Mouse (Mus musculus) gastrocnemius, postnatal 10 days (tissue): Measurements from ENCODE around the gene Zbtb38. TPM values are rescaled to one million over a fixed set of nuclear protein-coding genes. Genes with fewer than 3 reads are reported as not detected.

ENCODE experiments used
- DNase-seq: peaks from one replicate; pipeline ENCODE4 v3.0.0; 2021; ENCODE audit warnings: mixed read lengths
- total RNA-seq, 2 experiments: library from RNA; stranded (reverse); gene quantifications; 2 replicates each; pipeline ENCODE4 v1.2.3; 2021

Gene Zbtb38
- total RNA-seq, 2 experiments from 2014 or later: 13.8 to 17.9 TPM

DNA sequence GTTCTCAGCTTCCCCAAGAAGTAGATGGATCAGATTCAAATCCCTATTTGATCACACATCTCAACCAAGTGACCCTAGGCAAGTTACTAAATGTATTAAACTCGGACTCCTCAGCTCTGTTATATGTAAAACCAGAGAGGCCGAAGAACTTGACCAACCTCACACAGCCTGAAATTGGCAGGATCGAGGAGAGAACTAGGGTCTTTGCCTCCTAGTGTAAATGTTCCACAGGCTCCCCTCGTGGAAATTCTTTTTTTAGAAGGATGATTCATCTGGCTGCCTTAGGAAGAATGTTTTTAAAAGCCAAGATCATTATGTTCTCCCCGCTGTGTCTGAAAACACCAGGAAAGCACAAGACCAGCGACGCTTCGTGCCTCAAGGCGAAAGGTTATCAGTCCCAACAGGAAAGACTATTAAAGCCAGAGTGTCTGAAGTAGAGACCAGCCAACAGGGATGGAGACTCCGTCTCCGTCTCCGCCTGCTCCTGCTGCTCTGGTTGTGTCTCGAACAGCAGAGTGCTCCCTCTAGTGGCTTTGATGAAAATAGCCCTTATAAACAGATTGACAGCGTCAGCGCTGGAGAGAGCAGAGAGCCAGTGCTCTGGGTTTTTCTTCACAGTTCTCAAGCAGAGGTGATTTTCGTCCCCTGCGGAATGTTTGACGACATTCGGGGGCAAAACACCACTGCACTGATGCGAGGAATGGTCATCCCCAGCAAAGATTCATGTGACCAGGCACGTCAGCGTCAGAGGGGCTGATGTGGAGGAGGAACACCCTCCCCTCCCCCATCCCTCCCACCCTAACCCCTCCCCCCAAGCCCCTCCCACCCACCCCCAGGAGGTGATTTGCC lies 6.3 kb upstream of the Zbtb38 start:
- DNase-seq: peak; percentile 28

DNA sequence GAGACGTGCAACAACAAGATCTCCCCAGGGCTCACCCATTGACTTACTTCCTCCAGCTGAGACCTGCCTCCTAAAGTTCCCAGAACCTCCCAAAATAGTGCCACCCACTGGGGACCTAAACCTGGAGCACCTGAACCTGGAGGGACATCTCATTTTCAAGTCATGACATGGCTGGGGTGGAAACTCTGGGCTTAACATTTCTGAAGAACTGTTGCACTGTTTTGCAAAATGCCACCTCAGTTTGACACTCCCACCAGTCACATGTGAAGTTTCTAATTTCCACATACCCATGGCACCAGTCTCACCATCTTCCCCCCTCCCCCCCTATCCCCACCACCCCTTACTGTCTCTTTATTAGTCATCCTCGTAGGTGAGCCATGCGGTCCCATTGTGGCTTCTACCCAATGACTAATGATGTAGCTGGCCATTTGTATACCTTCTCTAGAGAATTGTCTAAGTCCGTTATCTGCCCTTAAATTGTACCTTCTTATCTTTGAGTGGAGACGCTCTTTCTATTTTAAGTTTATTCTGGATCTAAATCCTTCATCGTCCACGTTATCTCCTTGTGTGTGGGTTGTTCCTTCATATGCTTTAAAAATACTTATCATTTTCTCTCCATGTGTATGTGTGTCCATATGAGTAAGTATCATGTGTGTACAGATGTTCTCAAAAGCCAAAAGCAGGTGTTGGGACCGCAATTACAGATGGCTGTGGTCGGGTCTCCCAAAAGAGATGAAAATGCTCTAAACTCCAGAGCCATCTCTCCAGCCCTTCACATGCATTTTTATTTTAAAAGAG lies 4.2 kb upstream of the Zbtb38 start:
- DNase-seq: no peak

DNA sequence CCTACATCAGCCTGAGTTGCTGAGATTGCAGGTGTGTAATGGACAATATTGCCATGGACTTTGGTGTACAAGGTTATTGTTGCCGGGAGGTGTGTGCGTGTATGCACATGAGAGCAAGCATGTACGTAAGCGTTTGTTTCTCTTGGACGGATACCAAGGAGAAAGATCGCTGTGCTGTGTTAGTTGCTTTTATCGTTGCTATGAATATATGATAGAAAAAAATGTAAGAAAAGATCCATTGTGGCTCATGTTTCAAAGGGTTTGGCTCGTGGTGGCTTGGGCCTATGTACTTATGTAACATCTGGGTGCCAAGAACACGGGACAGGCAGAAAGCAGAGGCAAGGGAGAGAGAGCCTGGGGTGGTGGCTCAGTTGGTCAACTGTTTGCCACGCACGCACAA lies 3.1 kb upstream of the Zbtb38 start:
- DNase-seq: no peak

DNA sequence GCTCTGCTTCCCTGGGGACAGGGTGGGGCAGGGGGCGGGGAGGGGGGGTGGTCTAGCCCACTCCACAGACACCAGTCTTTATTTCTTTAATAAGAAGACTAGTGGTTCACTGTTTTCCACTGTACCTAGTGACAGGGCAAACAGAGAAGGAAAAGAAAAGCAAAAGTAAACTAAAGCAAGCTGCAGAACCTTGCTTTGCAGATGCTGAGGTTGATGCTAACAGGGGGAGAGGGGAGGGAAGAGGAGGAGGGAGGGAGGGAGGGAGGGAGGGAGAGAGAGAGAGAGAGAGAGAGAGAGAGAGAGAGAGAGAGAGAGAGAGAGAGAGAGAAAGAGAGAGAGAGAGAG lies 2.0 kb upstream of the Zbtb38 start:
- no peak for DNase-seq

DNA sequence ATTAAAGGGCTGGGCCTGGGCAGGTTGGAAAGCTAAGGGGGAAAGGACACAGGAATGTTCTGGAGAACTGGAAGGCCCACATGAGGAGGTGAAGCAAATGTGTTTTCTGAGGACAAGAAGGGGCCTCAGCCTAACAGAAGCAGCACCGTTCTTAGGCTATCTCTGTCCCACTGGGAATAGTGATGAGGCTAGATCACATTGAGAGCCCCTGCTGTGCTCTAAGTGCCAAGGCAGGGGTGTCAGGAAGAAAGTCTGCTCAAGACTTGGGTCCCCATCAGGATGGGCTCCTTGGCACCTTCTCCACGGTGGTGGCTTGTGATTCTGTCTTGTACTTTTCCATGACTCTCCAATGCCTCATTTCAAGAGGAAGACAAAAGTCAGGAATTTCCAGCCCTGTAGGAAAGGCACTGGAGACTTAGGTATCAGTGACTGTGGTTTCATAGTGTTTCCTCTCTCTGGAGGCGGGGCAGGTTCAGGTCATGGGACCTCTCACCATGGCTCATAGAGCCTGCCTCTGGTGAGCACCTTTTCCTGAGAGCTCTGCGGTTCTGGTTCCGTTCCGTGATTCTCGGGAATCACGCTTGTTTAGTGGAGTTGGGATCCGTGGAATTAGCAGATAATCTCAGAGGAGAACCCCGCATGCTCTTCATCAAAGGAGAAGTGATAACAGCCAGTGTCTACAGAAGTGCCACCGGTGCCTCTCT lies 1.4 kb upstream of the Zbtb38 start:
- DNase-seq: no peak

DNA sequence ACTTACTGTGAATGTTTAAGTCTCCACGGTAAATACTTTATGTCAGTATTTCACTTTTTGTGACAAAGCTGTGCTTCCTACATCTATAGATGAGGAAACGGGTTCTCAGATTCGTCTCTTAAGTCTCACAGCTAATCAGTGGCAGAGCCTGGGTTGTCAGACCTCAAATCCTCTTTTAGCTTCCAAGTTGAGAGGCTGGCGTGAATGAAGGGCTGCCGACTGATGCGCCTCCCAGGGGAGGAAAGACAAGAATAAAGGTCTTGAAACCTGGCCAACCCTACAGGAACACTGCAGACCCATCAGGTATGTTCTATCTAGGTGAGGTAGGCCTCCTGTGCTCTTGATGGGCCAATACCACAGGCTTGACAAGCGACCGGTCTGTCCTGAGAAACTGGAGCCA lies 761 bp upstream of the Zbtb38 start:
- no peak for DNase-seq

DNA sequence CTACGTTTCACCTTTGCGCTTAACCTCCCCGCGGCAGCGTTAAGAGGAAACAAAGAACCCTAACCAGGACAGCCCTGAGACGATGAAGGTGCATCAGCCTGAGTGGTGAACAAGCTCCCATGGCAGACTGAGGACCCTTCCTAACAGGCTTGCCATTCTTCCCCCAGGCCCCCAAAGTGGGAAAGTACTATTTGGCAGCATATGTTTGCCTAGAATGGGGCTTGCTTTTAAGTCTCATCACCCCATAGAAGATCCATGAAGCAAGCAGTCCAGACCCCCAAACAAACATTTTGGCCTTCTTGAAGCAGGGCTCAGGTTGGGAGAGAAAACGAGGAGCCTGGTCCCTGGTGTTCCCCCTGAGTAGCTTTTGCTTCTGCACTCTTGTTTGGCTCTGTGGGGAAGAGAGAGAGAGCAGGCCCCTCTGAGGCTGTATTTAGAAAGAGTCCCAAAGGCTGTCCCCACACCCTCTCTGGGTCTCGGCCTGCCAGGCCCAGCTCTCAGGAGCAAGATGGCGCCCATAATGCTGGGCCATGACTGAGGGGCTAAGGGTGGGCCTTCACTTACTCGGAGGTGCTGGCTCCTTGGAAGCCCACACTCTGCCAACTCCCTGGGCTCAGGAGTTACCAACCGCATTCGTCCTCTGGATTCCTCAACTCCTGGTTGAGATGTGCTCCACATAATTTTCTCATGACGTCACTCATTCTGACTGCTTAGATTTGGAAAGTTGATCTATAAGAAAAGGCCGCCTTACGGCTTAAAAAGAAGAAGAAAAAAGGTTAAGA lies 619 bp downstream of the Zbtb38 start:
- DNase-seq: no peak

DNA sequence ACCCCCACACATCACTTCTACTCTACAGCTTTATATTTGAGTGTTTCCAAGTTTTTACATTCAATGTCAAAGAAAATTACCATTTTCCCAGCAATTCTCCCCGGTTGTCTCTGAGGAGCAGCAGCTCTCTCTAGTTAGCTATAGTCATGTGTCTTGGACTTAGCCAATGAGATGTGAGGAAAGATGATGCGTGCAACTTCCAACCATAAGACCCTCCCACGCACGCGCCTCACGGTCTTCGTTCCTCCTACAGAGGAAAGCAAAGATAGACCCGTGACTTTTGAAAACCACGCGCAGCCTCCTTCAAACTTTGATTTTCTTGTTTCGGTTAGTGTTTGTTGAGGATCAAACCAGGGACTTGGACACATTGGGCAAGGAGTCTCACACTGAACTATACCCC lies 2.0 kb downstream of the Zbtb38 start:
- no peak for DNase-seq

DNA sequence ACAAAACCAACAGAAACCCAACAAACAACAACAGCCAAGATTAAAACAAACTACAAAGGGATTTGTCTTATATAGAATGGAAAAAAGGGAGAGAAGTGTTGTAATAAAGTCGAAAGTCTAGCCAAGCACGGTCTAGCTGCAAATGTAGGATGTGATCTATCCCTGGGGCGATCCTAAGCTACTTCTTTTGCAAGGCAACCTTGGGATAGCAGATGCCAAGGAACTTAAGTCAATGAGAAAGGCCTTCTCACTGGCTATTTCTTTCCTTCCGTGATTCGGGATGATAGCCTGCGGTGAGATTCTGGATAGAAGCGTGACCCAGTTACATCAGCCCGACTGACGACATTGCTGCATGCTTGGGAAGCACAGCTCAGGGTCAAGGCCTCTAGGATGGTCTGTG lies 6.1 kb downstream of the Zbtb38 start:
- DNase-seq: no peak

DNA sequence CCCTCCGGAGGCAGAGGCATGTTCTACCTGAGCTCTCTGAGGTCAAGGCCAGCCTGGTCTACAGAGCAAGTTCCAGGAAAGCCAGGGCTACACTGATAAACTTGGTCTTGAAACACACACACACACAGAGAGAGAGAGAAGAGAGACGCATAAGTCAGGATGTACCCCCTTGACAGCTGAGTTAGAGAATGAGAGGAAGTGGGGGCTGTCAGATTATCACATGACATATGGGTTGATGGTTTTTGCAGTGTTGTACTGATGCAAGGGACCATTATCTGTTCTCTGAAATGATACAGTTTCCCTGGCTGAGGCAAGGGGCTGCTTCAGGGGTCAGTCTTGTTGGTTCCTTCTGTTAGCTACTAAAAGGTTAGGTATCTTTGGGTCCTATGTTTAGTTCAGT lies 7.7 kb downstream of the Zbtb38 start:
- DNase-seq: no peak

DNA sequence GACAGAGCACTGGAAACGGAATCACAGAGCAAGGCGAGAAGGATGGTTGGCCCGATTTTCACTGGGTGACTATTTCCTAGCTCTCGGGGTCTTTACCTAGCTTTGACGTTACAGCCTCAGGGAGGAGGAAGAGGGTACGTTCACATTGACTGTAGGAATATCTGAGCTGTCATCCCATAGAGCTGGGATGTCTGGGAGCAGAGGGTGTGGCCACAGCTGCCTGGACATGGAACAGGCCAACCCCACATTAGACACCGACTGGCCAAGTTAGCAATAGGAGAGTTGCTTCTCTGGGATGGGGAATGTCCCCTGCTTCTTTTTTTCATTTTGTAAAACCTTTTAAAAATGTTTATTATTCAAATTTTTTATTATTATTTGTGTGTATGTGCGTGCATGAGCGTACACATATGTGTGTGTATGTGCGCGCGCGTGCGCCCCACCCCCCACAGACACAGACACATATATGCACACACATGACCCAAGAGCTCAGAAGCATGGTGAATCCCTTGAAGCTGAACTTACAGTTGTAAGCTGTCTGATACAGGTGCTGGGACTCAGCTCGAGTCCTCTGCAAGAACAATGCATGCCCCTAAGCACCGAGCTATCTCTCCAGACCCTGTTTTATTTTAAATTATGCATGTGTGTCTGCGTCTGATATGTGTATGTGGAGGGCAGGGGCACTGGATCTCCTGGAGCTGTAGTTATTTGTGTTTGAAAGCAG lies 11.1 kb downstream of the Zbtb38 start:
- no peak for DNase-seq

DNA sequence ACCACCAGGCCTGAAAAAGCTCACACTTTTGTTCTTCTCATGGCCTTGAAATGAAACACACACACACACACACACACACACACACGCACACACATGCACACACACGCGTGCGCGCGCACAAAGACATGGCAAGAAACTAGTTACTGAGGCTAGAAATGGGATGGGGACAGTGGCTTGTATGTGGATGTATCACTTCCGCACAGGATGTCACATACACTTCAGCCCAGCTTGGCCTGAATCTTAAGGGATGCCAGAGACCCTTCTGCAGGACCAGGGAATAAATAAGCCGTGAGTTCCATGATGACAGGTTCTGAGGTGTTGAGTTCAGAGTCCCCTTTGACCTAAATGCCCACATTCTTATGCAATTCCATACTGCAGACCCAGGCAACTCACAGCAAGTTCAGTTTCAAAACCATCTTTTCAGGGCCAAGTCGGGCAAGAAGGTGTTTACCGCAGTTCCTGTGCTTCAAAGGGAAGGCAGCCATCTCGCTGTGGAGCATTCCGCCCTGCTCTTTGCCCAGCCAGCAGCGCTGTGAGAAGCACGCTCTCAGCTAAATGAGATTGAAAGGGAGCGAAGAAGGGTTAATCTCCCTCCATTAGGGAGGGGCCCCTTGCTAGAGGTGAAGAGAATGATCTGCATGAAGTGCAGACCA lies 11.8 kb downstream of the Zbtb38 start:
- DNase-seq: no peak

DNA sequence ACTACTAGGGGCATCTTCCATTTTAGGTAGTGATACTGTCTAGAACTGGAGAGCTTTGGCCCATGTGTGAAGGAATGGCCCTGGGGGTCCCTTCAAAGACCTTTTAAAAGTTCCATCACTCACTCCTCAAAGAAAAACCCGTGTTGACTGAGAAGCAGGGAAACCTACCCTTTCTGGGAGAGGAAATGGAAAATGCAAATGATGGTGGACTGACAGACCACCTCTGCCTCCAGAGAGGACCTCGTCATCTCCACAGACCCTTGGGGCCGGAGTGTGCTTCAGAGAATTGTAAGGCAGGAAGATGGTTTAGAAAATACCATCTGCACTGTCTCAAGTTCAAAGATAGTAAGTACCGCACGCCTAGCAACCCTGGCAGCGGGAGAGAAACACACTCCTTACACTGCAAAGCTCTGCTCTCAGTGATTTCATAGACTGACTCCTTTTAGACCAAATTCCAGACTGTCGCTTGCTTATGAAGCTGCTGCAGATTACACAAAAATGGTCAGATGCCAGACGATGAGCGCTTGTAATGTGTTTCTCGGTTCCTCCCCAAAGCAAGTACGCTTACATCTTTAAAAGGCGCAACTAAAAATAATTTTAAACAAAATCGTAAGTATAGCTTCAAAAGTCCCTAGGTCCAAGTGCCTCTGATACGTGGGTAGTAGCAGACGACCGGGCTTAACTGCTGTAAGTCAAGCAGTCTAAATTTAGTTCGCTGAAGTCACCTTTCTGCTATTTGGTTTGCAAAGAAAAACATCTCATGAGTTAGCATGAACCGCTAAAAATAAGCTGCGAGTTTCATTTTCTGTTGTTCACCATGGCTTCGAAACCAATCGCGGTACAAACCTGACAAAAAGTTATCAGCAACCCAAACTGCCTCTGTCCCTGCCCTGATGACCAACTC lies 12.6 kb downstream of the Zbtb38 start:
- DNase-seq: no peak

DNA sequence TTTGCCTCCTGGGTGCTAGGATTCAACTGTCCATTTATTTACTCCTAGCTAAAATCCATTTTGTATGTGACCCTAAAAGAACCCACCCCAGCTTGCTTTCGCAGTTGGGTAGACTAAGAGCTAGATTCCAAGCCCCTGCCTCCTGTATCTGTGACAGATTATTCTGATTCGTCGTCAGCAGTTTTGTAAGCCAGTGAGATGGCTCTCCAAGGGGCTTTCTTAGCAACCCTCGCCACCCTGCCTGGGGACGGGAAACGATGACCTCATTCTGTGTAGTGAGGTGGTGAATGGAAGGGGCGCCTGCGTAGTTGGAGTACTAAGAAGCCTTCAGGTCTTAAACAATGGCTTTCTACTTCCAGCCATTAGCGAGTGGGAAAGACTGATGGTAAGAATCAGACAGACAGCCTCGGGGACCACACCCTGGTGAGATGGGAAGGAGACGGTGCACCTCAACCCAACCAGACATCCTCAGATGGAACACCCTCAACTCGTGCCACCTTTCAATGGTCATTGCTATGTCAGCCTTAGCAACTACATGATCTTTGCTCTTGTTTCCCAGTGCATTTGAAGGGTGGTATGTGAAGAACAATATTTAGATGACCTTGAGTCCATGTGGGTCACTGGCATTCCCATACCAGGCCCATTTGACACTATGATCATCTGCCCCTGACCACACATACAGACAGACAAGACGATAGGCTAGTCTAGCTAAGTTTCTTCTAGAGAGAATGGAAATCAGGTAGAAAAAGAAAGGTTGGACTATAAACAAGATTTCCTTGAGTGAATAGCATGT lies 13.9 kb downstream of the Zbtb38 start:
- DNase-seq: no peak

DNA sequence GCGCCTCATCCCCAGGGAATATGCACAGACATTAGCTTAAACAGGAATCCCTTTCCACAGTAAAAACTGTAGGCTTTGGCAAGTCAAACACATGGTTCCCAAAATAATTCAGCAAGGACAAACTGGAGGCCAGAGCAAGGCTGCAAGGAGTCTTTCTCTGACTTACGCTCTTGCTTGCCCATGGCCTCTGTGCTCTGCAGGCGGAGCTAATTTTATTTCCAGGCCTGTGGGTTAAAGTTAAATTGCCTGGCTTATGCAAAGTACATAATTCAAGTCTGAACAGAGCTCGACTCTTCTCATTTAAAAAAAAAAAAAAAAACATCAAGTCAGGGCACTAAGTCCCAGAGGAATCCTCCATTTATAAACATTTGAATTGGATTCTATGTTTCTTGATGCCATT lies 16.7 kb downstream of the Zbtb38 start:
- no peak for DNase-seq

DNA sequence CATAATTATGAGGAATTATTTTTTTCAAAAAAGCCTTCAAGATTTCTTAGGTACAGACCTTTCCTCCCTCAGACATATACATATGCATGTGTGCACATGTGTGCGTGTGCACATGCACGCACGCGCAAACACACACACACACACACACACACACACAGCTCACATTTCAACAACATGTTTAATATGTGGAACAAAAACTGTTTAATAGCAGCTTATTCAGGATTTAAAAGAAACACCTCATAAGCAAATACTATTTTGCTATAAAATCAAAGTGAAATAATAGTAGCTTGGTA lies 19.3 kb downstream of the Zbtb38 start:
- DNase-seq: no peak

DNA sequence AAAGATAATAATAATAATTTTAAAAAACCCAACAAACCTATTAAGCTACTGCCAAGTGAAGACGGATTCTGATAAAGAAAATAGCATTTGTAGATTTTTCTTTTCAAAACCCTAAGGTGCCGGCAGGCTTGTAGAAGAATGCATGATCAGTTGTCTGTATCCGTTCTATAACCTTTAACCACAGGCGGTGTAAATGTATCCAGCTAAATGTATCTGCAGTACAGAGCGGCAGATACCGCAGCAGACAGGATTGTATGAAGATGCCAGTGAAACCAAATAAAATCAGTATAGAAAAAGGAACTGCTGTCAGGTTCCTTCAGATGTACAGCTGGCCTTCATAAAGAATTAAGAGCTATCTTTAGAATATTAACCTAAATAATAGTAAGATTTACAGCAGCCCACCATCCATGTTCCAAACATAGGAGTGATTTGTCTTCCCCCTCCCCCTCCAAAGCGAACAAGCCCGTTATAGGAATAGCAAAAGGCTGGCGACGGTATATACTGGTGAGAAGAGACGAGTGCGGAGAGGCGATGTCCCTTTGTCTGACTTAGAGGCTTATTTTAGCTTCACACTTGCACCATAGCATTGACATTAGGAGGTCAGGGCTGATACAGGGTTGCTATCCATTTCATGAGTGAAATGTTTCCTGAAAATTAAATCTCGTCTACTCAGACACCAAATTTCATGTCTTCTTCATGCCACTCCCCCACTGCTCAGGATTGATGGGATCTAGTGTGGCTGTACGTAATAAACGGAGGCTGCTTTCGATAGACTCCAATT lies 19.8 kb downstream of the Zbtb38 start:
- DNase-seq: no peak

DNA sequence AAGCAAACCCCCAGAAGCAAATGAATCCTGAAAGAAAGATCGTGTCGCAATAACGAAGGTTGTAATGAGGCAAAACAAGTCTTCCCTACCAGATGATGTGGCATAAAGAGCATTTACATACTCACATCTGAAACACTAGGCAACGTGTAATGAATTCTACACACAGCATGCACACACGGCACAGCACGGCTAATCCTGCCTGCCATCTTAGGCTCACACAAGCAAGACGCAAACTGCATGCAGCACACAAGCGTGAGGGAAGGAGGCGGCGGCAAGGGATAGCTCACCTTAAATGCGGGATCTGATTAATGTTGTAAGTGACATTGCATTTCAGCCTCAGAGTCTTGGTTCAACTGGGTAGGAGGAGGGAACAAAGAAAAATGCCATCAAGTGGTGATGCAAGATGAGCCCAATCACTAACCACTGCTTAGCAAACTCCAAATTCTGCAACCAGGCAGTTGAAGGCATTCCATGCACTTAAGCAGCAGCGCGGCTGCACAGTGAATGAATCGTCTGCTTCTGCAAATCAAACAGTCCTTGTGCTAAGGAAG lies 20.6 kb downstream of the Zbtb38 start:
- DNase-seq: no peak
